Mouse (Mus musculus) heart, adult 2 months (tissue): ENCODE measurements at regions not wholly inside any gene's neighbourhood (a gene's known extent, or its start where the extent isn't known, plus 50 kb on each side); places are given as distances from the start of the nearest gene placed in this dataset.

ENCODE experiments used
- DNase-seq, 2 experiments: peaks; one replicate each; pipeline ENCODE4 v3.0.0; 2021
- H3K27ac ChIP-seq: fragments of 200-600 bp; 2 replicates; pipeline ENCODE4 v1.8.1; 2022
- H3K27me3 ChIP-seq: fragments of 200-500 bp; 2 replicates; pipeline ENCODE4 v1.6.1; 2012; ENCODE audit warnings: mild to moderate bottlenecking, low read length, inconsistent platforms, mixed read lengths; ENCODE audit not compliant: control insufficient read depth, insufficient read depth
- H3K36me3 ChIP-seq: fragments of 200-500 bp; 2 replicates; pipeline ENCODE4 v1.6.1; 2012; ENCODE audit warnings: low read length, inconsistent platforms; ENCODE audit not compliant: control insufficient read depth, insufficient read depth
- H3K4me1 ChIP-seq: fragments of 200-500 bp; 2 replicates; pipeline ENCODE4 v1.6.1; 2011; ENCODE audit warnings: low read length; ENCODE audit not compliant: control insufficient read depth, insufficient read depth
- H3K4me3 ChIP-seq: fragments of 200-600 bp; 2 replicates; pipeline ENCODE4 v1.8.1; 2022
- H3K79me2 ChIP-seq: fragments of 200-500 bp; replicated peaks from 2 replicates; pipeline ENCODE4 v1.6.1; 2012; ENCODE audit warnings: mild to moderate bottlenecking, inconsistent platforms, low read length, moderate library complexity, mixed read lengths; ENCODE audit not compliant: control insufficient read depth, insufficient read depth
- H3K9ac ChIP-seq: fragments of 200-500 bp; 2 replicates; pipeline ENCODE4 v1.6.1; 2012; ENCODE audit warnings: low read depth, mild to moderate bottlenecking, control low read depth, inconsistent platforms, low read length, mixed read lengths
- CTCF ChIP-seq: fragments of 200-600 bp; IDR thresholded peaks from 2 replicates; pipeline ENCODE4 v1.8.1; 2022; ENCODE audit warnings: antibody characterized with exemption, mild to moderate bottlenecking, moderate library complexity
- EP300 ChIP-seq: fragments of 200-500 bp; IDR thresholded peaks from 2 replicates; pipeline ENCODE4 v1.6.1; 2011; ENCODE audit warnings: low read depth, low read length, control low read depth; ENCODE audit not compliant: insufficient read depth
- POLR2A ChIP-seq: fragments of 200-500 bp; IDR thresholded peaks from 2 replicates; pipeline ENCODE4 v1.6.1; 2011; ENCODE audit warnings: mild to moderate bottlenecking, low read depth, low read length, control low read depth; ENCODE audit not compliant: insufficient read depth
- WGBS: fragments of 180-500 bp; shearing (Covaris S2); methylation state at CpG from one replicate; pipeline ENCODE4 v1.1.7; 2018; 5-methylcytosine and 5-hydroxymethylcytosine counted together
- intact Hi-C: fragments of 180-260 bp; cut with DNase I; formaldehyde crosslinking; loops from one replicate; pipeline ENCODE4 v1.15.1; 2025

DNA sequence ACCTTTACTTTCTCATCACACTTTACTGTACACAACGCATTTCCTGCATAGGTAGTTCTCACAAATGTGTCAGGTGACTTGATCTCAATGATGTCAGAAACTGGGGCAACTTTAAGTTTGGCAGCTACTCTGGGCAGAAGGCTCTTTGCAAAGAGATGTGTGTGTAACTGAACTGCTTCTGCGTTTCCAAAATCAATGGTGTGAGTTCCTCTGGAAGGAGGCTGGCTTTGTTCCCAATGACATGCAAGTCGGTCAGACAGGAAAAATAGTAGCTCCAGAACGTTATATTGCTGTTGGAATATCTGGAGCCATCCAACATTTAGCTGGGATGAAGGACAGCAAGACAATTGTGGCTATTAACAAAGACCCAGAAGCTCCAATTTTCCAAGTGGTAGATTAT lies 106.6 kb downstream of the Actbl2 start:
- 35% methylated on average over 4 of the region's 4 CpGs for WGBS
- no peaks in the 10 kb centered on the region for H3K4me1 ChIP-seq
- H3K27ac ChIP-seq, result no peak overlapping the region
- no peaks in the 10 kb centered on the region for H3K79me2 ChIP-seq
- peaks cover 2% of the 10 kb centered on the region for H3K27me3 ChIP-seq
- no peak overlapping the region for H3K4me3 ChIP-seq
- no peak overlapping the region for H3K9ac ChIP-seq
- DNase-seq, result no peak
- no peaks in the 10 kb centered on the region for H3K36me3 ChIP-seq
- intact Hi-C loops, result no loop called here
- TF ChIP-seq EP300 (no peak), POLR2A (no peak), CTCF (no peak)

DNA sequence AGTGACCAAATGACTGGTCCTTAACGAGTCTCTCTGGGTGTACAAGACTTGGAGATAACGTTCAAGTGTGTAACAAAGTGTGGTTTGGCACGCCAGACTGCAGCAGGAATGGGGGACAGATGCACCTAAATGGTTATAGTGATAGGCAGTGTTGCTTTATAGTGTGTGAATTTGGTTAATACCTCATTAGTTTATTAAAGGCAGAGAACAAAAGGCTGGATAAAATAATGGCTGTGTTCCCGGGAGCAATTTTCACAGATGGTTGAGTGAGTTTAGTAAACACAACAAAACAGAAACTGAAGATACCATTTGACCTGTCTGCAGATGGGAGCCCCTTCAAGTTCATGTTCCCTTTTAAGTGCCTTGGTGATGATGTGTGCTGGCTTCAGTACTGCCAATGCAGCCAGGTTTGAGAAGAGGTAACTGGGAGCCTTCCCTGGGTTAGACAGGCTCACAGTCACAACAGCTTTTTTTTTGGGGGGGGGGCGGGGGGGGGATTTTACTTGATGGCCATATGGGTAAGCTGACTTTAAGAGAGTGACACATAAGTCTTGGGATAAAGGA lies 108.4 kb downstream of the Actbl2 start:
- Histone ChIP-seq H3K4me3 (no peak overlapping the region), H3K79me2 (no peaks in the 10 kb centered on the region), H3K36me3 (no peaks in the 10 kb centered on the region), H3K27me3 (peaks cover 2% of the 10 kb centered on the region), H3K4me1 (no peaks in the 10 kb centered on the region), H3K27ac (no peak overlapping the region), H3K9ac (no peak overlapping the region)
- 50% methylated on average over 5 of the region's 5 CpGs for WGBS
- no peak for TF ChIP-seq CTCF
- TF ChIP-seq EP300, result no peak
- TF ChIP-seq POLR2A, result no peak
- no peak for DNase-seq
- intact Hi-C loops, result no loop called here

DNA sequence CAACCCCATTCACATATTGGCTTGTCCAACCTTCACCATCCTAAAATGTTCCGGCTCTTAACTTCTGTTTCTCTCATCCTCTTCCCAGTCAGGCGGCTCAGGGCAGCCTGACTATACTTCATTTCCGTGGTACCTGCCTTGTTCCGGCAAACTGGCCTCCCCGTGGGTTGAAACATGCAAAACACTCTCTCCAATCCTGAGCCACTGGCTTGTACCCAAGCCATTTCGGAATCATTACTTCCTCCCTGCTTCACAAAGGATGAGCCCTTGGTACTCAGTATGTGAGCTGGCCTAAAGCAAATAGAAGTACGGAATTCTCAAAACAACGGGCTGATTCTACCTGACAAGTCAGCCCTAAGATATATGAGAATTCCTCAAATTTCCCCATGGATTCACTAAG lies 112.1 kb downstream of the Actbl2 start:
- H3K9ac ChIP-seq, result no peak overlapping the region
- intact Hi-C loops, result no loop called here
- H3K27ac ChIP-seq, result no peak overlapping the region
- TF ChIP-seq EP300 (no peak), CTCF (no peak), POLR2A (no peak)
- no peak overlapping the region for H3K4me3 ChIP-seq
- H3K36me3 ChIP-seq, result no peaks in the 10 kb centered on the region; the same call in 1 of the 2 replicates
- no peaks in the 10 kb centered on the region for H3K79me2 ChIP-seq
- DNase-seq, result no peak
- peaks cover 1% of the 10 kb centered on the region for H3K4me1 ChIP-seq
- 93% methylated on average over 8 of the region's 8 CpGs for WGBS
- no peaks in the 10 kb centered on the region for H3K27me3 ChIP-seq

GRCm38 (mm10) chr13:111367620-111368019 lies 112.8 kb downstream of the Actbl2 start:
- Histone ChIP-seq H3K36me3 (no peaks in the 10 kb centered on the region; the same call in 1 of the 2 replicates), H3K27ac (no peak overlapping the region), H3K4me3 (no peak overlapping the region), H3K27me3 (no peaks in the 10 kb centered on the region), H3K9ac (no peak overlapping the region), H3K79me2 (no peaks in the 10 kb centered on the region), H3K4me1 (peaks cover 1% of the 10 kb centered on the region)
- intact Hi-C loops, result no loop called here
- 46% methylated on average over 3 of the region's 3 CpGs for WGBS
- TF ChIP-seq POLR2A, result no peak
- no peak for TF ChIP-seq CTCF
- no peak for TF ChIP-seq EP300
- no peak for DNase-seq

DNA sequence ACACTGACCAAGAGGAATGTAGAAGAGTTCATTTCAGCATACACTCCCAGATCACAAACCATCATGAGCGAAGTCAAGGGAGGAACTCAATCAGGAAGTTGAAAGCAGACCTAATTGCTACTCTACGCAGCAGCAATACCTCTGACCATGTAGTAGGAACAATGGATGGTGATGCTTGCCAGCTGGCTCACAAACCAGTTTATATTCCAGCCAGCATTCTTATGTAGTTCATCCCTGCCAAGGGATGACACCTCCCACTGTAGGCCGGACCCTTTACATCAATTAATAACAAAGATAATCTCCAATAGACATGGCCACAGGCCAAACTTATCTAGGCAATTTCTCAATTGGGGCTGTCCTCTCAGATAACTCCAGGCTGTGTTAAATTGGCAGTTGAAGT lies 115.1 kb downstream of the Actbl2 start:
- peak in 1 of 2 experiments; percentile 9 for DNase-seq
- Histone ChIP-seq H3K4me3 (no peak overlapping the region), H3K36me3 (no peaks in the 10 kb centered on the region; the same call in 1 of the 2 replicates), H3K27ac (no peak overlapping the region), H3K79me2 (no peaks in the 10 kb centered on the region), H3K4me1 (peaks cover 1% of the 10 kb centered on the region), H3K9ac (no peak overlapping the region), H3K27me3 (no peaks in the 10 kb centered on the region)
- TF ChIP-seq POLR2A (no peak), EP300 (no peak), CTCF (no peak)
- 36% methylated on average over 3 of the region's 3 CpGs for WGBS
- intact Hi-C loops, result no loop called here

GRCm38 (mm10) chr13:111373281-111373680 lies 116.6 kb downstream of the Gpbp1 start:
- no peak overlapping the region for H3K4me3 ChIP-seq
- TF ChIP-seq CTCF, result no peak
- no peak for TF ChIP-seq EP300
- no peak for TF ChIP-seq POLR2A
- H3K36me3 ChIP-seq, result no peaks in the 10 kb centered on the region; the same call in 1 of the 2 replicates
- no peak for DNase-seq
- no peak overlapping the region for H3K9ac ChIP-seq
- H3K27me3 ChIP-seq, result no peaks in the 10 kb centered on the region
- H3K4me1 ChIP-seq, result peaks cover 1% of the 10 kb centered on the region
- intact Hi-C loops, result no loop called here
- H3K27ac ChIP-seq, result no peak overlapping the region
- 63% methylated on average over 6 of the region's 6 CpGs for WGBS
- no peaks in the 10 kb centered on the region for H3K79me2 ChIP-seq
